Mouse (Mus musculus) c-Kit-positive CD71-positive TER-119-negative erythroid progenitor cells, embryonic 14.5 days (primary cell): ENCODE results near the gene Zfp358.

Experiments used
- DNase-seq: peaks from one replicate; pipeline ENCODE4 v3.0.0-alpha.2; 2013; ENCODE audit warnings: low read depth

Zfp358 gene

DNA sequence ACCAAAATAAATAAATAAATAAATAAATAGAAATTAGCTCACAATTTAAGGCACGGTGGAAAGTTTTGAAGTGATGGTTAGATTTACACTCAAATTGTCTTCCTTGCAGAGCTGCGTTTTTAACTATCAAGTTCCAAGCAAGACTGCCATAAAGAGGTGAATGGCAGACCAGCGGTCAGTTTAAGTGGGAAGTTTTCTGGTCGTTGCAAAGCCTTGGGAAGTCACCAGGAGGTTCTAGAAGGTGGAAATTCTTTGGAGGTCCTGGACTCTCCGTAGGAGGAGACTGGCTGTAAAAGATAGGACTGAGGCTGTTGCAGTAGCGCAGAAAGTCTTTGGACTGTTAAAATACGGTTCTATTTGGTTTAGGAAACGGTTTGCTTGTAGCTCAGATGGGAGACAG lies 6.8 kb downstream of the Zfp358 start:
- DNase-seq, result no peak

DNA sequence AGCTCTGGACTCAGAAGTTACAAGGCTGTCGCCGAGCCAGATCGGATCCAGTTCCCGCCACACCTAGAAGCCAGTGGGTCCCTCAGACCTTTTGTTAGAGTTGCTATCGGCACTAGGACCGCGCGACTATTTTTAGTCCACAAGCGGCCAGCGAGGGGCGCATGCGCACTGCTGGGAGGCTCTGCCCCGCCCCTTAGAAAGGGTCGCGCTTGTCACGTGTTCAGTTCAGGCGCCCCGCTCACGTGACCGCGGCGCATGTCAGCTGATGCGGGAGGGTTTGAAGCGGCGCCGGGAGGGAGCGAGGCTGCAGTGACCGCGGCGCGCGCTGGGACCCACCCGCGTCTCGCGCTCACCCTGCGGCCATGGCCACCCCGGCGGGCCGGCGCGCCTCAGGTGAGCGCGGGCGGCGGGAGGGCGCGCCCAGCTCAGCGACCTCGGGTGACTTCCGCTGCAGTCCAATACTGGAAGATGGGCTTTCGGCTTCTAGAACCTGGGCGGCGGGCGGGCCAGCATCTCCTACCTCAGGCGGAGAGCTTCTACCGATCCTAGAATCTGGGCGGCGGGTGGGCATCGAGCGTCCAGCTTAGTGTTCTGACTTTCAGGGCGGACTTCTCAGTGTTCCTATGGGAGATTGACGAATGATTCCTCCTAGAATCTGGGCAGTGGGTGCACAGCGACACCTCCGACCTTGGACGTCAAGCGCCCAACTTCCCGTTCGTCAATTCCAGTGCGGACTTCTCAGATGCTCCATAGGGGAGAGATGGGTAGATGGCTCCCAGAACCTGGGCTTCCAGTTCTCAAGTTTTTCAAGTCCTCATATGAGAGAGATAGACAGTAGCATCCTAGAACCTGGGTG lies 7.5 kb downstream of the Zfp358 start, which contains the start of gene Mcoln1:
Gene Mcoln1 (plus strand): TSS at position 223 of the 856 bp plus-strand sequence.
- peak; percentile 96 for DNase-seq

DNA sequence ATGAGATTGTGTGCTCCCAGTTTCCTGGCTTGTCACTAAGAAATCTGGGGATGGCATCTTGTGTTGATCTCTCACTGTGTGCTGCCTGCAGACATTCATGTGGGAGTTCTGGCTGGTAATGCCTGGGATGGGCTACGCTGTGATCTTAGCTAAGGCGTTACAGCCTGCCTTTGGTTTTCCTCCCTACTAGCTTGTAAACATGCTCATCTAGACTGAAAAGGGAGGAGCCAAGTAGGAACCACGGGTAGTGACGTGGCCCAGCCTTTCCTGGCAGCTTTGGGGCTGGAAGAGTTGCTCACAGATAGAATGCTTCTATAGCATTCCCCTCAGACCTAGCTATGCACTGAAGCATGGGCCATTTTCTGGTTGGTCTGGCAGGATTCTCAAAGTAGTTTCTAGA lies 9.3 kb downstream of the Zfp358 start:
- no peak for DNase-seq

GRCm38 (mm10) chr8:3507979-3508754 lies 15.2 kb downstream of the Zfp358 start:
- DNase-seq, result no peak

DNA sequence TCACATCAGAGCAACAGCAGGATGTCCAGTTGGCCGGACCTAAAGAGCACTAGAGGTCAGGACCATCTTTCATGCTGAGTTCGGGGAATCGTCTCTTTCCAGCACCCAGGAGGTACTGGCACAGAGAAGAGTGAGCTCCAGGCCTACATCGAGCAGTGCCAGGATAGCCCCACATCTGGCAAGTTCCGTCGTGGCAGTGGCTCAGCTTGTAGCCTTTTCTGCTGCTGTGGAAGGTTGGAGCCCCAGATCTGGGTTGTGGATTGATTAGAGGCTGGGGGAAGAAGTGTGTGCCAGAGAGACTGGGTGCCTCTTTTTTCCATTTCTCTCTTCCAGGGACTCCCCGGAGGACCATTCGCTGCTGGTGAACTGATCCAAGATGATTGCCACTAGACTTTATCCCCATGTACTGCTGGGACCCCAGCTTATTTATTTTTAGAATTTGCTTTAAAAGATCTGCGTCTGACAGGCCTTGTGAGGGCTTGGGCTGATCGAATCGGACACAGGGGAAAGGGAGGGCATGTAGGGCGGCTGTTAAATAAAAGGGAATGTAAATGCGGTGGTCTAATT lies 21.8 kb downstream of the Zfp358 start:
- DNase-seq, result no peak

GRCm38 (mm10) chr8:3515260-3515671 lies 22.3 kb downstream of the Zfp358 start, which contains the start of gene Pnpla6:
Gene Pnpla6, plus strand, starts transcription at chr8:3515384.
- peak; percentile 78 for DNase-seq

- peak; percentile 39 for DNase-seq
Measured at GRCm38 (mm10) chr8:3515771-3516417, 23.0 kb downstream of the Zfp358 start.

DNA sequence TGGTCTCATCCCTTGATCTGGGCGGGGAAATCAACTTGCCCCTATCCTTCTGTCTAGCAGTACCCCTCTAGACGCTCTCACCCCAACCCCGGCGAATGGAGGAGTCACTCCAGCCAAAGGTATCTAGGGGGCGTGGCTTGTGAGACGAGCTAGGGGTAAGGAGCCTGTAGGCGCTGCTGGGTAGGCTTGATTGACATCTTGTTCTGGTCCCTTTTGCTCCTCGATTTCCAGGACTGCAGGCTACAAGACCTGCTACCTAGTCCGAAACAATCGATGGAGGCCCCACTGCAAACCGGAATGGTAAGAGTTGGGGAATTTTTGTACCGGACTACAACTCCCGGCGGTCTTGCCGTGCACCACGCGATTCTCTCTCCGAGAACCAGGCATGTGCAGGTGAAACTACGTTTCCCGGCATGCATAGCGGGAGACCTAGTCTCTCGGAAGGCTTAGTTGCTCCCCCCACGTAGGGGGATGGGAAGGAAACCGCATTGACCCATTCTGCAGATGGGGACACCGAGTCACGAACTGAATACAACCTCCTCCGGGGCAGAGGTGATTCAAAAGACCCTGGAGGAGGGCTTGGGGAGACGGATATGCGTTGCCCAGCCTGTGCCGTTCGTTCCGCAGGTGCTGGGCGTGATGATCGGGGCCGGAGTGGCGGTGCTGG lies 23.6 kb downstream of the Zfp358 start:
- DNase-seq, result peak; percentile 93

GRCm38 (mm10) chr8:3517117-3517495 lies 24.2 kb downstream of the Zfp358 start:
- no peak for DNase-seq

DNA sequence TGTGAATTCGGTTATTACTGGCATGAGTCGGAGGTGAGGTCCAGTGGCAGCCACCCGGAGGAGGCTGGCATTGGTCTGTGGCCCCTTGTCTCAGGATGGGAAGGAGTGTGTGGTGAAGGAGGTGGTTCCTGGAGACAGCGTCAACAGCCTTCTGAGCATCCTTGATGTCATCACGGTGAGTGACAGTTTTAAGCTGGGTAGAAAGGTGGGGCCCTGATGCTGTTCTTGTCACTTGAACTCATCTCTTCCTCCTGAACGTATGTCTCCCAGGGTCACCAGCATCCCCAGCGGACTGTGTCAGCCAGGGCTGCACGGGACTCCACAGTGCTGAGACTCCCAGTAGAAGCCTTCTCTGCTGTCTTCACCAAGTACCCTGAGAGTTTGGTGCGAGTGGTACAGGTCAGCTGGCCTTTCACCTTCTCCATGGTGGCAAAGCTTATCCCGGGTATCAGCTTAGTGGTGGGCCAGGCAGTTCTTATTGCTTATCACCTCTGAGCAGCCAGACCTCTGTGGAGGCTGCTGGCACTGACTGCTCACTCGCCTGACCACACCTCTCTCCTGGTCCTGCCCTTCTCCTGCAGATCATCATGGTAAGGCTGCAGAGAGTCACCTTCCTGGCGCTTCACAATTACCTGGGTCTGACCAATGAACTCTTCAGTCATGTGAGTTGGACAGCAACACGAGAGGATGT lies 29.2 kb downstream of the Zfp358 start:
- peak; percentile 55 for DNase-seq

DNA sequence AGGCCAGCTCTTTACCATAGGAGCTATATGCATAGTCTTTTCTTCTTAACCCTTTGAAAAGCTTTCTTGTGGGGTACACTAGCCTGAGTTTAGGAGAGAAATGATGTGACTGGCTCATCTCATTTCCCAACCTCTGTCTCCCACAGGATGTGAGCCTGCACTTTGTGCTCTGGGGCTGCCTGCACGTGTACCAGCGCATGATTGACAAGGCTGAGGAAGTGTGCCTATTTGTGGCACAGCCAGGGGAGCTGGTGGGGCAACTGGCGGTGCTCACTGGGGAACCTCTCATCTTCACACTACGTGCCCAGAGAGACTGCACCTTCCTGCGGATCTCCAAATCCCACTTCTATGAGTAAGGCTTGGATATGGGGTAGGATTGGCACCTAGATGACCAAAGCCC lies 37.9 kb downstream of the Zfp358 start:
- no peak for DNase-seq

GRCm38 (mm10) chr8:3531936-3532335 lies 39.0 kb downstream of the Zfp358 start:
- no peak for DNase-seq

- DNase-seq, result peak; percentile 78
Measured at GRCm38 (mm10) chr8:3536053-3536841, 43.3 kb downstream of the Zfp358 start.

DNA sequence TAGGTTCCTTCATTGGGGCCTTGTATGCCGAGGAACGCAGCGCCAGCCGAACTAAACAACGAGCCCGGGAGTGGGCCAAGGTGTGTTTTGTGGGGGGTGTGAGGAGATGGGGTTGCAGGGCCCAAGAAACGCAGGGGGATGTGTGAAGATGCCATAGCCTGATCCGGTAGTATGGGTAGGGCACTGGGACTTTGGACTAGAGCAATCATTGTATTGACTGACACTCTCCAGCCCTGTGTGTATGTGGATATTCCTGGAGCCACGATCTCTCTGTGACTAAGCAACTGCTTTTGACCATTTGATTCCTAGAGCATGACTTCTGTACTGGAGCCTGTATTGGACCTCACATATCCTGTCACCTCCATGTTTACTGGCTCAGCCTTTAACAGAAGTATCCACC lies 44.0 kb downstream of the Zfp358 start:
- no peak for DNase-seq

GRCm38 (mm10) chr8:3537666-3538065 lies 44.7 kb downstream of the Zfp358 start:
- no peak for DNase-seq

DNA sequence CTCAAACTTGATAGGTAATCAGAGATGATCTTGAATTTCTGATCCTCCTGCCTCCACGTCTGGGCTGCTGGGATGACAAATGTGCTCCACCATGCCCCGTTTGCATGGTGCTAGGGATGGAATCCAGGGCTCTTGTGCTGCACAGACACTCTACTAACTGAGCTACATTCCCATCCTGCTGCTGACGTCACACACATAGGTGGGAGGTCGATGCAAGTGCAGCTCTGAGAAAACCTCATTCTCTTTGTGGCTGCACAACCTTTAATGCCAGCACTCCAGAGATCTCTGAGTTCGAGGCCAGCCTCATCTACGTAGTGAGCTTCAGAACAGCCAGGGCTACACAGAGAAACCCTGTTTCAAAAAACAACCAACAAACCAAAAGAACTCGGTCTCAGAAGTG lies 46.2 kb downstream of the Zfp358 start:
- DNase-seq, result no peak

DNA sequence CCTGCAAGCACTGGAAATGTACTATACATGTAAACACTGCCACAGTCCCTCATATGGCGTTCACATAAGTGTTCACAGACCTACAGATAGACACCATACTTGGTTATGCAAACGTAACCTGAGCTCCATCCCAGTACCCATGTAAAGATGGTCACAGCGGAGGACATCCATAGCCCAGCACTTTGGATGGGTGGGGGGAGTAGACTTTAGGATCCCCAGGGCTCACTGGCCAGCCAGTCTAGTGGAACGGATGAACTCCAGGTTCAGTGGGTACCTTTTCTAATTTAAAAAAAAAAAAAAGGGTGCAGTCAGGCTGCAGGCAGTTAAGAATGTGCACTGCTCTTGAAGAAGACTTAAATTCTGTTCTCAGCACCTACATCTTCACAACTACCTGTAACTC lies 47.1 kb downstream of the Zfp358 start:
- no peak for DNase-seq

GRCm38 (mm10) chr8:3546511-3546910 lies 53.6 kb downstream of the Zfp358 start:
- DNase-seq, result no peak
